Mouse (Mus musculus): Measurements from ENCODE around the gene Cep19. TPM values are rescaled to one million over a fixed set of nuclear protein-coding genes. Genes with fewer than 3 reads are reported as not detected.
A peak's percentile ranks its signal among the peaks of the same experiment; 100 is the strongest.

Gene Cep19
- polyA plus RNA-seq, 1 experiment from 2014 or later, result 30.0 TPM

DNA sequence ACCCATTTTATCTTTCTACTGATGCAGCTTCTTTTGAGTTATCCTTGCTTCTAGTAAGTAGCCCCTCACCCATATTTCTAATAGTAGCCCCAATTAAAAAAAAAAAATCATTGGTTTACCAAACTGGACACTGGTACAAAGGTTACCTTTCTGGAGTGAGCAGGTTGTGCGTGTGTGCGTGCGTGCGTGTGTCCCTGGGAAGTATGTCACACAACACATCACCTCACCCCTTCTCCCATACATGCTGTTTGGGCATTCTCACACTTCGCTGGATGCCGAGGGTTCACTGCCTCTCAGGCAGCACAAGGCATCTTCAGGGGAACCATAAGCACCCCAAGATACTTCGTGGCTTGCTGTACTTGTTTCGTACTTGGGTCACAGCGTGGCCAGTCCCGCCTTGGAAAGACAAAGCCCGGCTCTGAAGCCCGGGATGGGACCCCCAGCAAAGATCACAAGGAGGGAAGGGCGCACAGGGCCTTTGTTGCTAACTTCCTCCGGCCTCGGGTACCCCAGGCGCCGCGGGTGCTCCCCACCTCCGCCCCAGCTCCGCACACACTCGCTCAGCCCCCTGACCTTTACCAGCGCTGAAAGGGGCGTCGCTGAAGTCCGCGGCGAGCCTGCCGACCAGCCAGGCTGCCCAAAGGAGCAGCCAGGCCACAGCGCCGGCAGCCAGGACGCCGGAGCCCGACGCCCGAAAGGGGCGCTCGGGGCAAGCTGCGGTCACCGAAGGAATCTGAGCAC, 533 bp upstream of the Cep19 start:
- ATAC-seq (ENCODE audit: insufficient number of reproducible peaks, insufficient read depth, low FRiP score, low read depth), result peak; percentile 76
- peak overlapping the region; percentile 78 for H3K9ac ChIP-seq (replicated peaks; ENCODE audit: low read depth, low read length)
- WGBS, result under 1% methylated on average over 37 of the region's 39 CpGs
- peak overlapping the region; percentile 61; the same call in 1 of the 2 replicates for H3K27ac ChIP-seq (ENCODE audit: low read length)
- H3K4me2 ChIP-seq (replicated peaks; ENCODE audit: low read depth, low read length), result peak overlapping the region; percentile 80
- peak overlapping the region; percentile 83 for H3K4me3 ChIP-seq (ENCODE audit: low read depth, low read length)
- no peaks in the 10 kb centered on the region for H3K9me3 ChIP-seq (ENCODE audit: control insufficient read depth, low read depth, low read length)
- peaks cover 4% of the 10 kb centered on the region; the same call in 1 of the 2 replicates for H3K4me1 ChIP-seq (ENCODE audit: control insufficient read depth, insufficient read depth, low read length)
- H3K27me3 ChIP-seq (ENCODE audit: control insufficient read depth, insufficient read depth, low read length), result no peaks in the 10 kb centered on the region
- H3K36me3 ChIP-seq (ENCODE audit: control insufficient read depth, insufficient read depth, low read length), result peaks cover 4% of the 10 kb centered on the region; the same call in 1 of the 2 replicates

DNA sequence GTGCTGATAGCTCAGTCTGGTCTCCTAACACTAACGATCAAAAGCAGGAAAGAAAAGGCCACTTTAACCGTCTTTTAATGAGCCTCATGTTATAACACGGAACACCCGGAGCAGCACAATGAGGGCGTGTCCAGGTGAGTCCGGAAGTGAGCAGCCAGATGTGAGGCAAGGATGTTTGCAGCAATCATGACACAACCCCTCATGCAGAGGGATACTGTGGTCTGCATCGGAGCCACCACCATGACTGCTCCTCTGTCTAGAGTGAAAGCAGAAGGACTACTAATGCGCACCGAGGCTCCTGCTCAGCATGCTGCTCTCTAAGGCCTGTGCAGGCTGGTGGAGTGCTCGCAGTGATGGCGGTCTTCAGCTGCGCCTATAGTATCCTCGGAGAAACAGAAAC, 2.7 kb downstream of the Cep19 start:
- no peak for ATAC-seq (ENCODE audit: insufficient number of reproducible peaks, insufficient read depth, low FRiP score, low read depth)
- Histone ChIP-seq H3K36me3 (ENCODE audit: control insufficient read depth, insufficient read depth, low read length) (peaks cover 12% of the 10 kb centered on the region; the same call in 1 of the 2 replicates), H3K4me2 (replicated peaks; ENCODE audit: low read depth, low read length) (no peak overlapping the region), H3K27me3 (ENCODE audit: control insufficient read depth, insufficient read depth, low read length) (no peaks in the 10 kb centered on the region), H3K4me3 (ENCODE audit: low read depth, low read length) (no peak overlapping the region), H3K9me3 (ENCODE audit: control insufficient read depth, low read depth, low read length) (no peaks in the 10 kb centered on the region), H3K9ac (replicated peaks; ENCODE audit: low read depth, low read length) (no peak overlapping the region), H3K27ac (ENCODE audit: low read length) (no peak overlapping the region), H3K4me1 (ENCODE audit: control insufficient read depth, insufficient read depth, low read length) (peaks cover 4% of the 10 kb centered on the region; the same call in 1 of the 2 replicates)
- WGBS, result 92% methylated on average over 13 of the region's 13 CpGs

DNA sequence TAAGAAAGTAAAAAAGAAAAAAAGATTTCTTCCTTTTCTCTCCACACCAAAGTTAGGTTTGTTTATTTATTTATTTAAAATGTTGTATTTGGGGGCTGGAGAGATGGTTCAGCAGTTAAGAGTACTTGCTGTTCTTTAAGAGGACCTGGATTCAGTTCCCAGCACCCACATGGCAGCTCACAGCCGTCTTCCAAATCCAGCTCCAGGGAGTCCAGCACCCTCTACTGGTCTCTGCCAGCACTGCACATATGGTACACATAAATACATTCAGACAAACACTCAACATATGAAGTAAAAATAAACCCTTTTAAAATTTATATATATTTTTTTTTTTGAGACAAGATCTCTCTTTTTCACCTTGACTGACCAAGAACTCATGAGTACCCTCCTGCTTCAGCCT, 6.1 kb downstream of the Cep19 start:
- Histone ChIP-seq H3K9ac (replicated peaks; ENCODE audit: low read depth, low read length) (no peak overlapping the region), H3K4me3 (ENCODE audit: low read depth, low read length) (no peak overlapping the region), H3K27ac (ENCODE audit: low read length) (no peak overlapping the region), H3K36me3 (ENCODE audit: control insufficient read depth, insufficient read depth, low read length) (peaks cover 18% of the 10 kb centered on the region; the same call in 1 of the 2 replicates), H3K27me3 (ENCODE audit: control insufficient read depth, insufficient read depth, low read length) (no peaks in the 10 kb centered on the region), H3K4me1 (ENCODE audit: control insufficient read depth, insufficient read depth, low read length) (no peaks in the 10 kb centered on the region), H3K9me3 (ENCODE audit: control insufficient read depth, low read depth, low read length) (no peaks in the 10 kb centered on the region), H3K4me2 (replicated peaks; ENCODE audit: low read depth, low read length) (no peak overlapping the region)
- no peak for ATAC-seq (ENCODE audit: insufficient number of reproducible peaks, insufficient read depth, low FRiP score, low read depth)
- 97% methylated on average over 1 of the region's 1 CpGs for WGBS

DNA sequence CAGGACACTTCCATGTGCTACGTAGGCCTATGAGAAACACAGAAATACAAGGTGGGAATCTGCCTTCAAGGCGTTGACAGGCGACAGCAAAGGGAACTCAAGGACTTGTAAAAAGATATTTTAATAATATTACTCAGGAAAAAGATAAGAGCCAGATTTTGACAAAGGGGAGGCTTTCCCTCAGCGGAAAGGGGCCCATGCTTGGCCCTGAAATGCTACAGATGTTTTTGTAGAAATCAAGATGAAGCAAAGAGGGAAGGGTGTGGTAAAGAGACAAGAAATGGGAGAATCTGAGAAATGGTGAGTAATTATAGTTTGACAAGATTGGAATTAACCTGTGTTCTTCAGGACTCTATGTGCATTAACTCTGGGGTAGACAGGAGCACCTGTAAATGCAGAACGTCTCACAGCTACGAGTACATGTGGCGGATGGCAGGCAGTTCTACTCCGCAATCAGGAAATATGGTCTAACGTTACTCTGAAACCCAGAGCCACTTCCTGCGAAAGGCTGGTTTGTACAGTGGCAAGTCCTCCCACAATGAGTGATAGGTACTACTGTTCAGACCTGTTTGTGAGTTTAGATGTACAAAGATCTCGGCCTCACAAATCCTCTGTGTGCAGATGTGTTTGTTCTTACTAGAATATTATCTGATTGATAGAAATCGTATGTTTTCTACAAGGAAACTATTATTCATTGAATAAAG, 7.9 kb downstream of the Cep19 start:
- H3K4me1 ChIP-seq (ENCODE audit: control insufficient read depth, insufficient read depth, low read length), result no peaks in the 10 kb centered on the region
- no peaks in the 10 kb centered on the region for H3K9me3 ChIP-seq (ENCODE audit: control insufficient read depth, low read depth, low read length)
- no peak overlapping the region for H3K9ac ChIP-seq (replicated peaks; ENCODE audit: low read depth, low read length)
- no peak overlapping the region for H3K4me3 ChIP-seq (ENCODE audit: low read depth, low read length)
- ATAC-seq (ENCODE audit: insufficient number of reproducible peaks, insufficient read depth, low FRiP score, low read depth), result no peak
- no peaks in the 10 kb centered on the region for H3K27me3 ChIP-seq (ENCODE audit: control insufficient read depth, insufficient read depth, low read length)
- H3K36me3 ChIP-seq (ENCODE audit: control insufficient read depth, insufficient read depth, low read length), result peaks cover 13% of the 10 kb centered on the region; the same call in 1 of the 2 replicates
- H3K4me2 ChIP-seq (replicated peaks; ENCODE audit: low read depth, low read length), result no peak overlapping the region
- WGBS, result 89% methylated on average over 12 of the region's 12 CpGs
- no peak overlapping the region for H3K27ac ChIP-seq (ENCODE audit: low read length)

DNA sequence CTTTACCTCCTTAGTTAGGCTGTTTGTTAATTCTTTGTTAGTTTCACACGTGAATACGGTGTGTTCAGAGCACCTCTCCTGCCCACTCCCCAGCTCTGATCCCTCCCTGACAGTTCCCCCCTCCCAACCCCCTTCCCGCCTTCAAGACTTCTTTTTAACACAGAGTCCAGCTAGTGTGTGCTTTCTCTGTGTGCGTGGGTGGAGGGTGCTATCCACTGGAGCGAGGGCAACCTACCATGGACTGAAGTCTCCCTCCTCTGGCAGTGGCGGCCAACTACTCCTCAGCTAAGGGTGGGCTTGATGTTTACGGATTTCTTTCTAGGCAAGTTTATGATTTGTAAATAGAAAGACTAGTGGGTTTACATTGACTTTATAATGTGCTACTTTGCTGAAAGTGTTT, 8.6 kb downstream of the Cep19 start:
- no peak overlapping the region for H3K9ac ChIP-seq (replicated peaks; ENCODE audit: low read depth, low read length)
- H3K4me1 ChIP-seq (ENCODE audit: control insufficient read depth, insufficient read depth, low read length), result no peaks in the 10 kb centered on the region
- no peak overlapping the region for H3K4me2 ChIP-seq (replicated peaks; ENCODE audit: low read depth, low read length)
- no peaks in the 10 kb centered on the region for H3K27me3 ChIP-seq (ENCODE audit: control insufficient read depth, insufficient read depth, low read length)
- H3K4me3 ChIP-seq (ENCODE audit: low read depth, low read length), result no peak overlapping the region
- 71% methylated on average over 7 of the region's 7 CpGs for WGBS
- H3K9me3 ChIP-seq (ENCODE audit: control insufficient read depth, low read depth, low read length), result no peaks in the 10 kb centered on the region
- peaks cover 13% of the 10 kb centered on the region; the same call in 1 of the 2 replicates for H3K36me3 ChIP-seq (ENCODE audit: control insufficient read depth, insufficient read depth, low read length)
- no peak overlapping the region for H3K27ac ChIP-seq (ENCODE audit: low read length)
- no peak for ATAC-seq (ENCODE audit: insufficient number of reproducible peaks, insufficient read depth, low FRiP score, low read depth)

DNA sequence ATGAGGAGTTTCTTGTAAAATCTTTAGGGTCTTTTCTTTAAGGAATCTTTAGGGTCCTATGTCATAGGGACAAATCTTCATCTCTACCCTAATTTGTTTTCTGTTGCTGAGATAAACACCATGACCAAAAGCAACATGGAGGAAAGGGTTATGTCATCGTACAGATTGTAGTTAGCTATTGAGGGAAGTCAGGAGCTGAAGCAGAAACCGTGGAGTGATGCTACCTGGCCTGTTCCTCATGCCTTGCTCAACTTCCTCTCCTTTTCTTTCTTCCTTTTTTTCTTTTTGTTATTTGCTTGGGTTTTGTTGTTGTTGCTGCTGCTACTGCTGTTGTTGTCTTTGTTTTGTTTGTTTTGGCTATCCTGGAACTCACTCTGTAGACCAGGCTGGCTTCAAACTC, 9.0 kb downstream of the Cep19 start:
- Histone ChIP-seq H3K4me3 (ENCODE audit: low read depth, low read length) (no peak overlapping the region), H3K9me3 (ENCODE audit: control insufficient read depth, low read depth, low read length) (no peaks in the 10 kb centered on the region), H3K36me3 (ENCODE audit: control insufficient read depth, insufficient read depth, low read length) (peaks cover 13% of the 10 kb centered on the region; the same call in 1 of the 2 replicates), H3K27me3 (ENCODE audit: control insufficient read depth, insufficient read depth, low read length) (no peaks in the 10 kb centered on the region), H3K27ac (ENCODE audit: low read length) (no peak overlapping the region), H3K4me1 (ENCODE audit: control insufficient read depth, insufficient read depth, low read length) (no peaks in the 10 kb centered on the region), H3K4me2 (replicated peaks; ENCODE audit: low read depth, low read length) (no peak overlapping the region), H3K9ac (replicated peaks; ENCODE audit: low read depth, low read length) (no peak overlapping the region)
- no peak for ATAC-seq (ENCODE audit: insufficient number of reproducible peaks, insufficient read depth, low FRiP score, low read depth)
- 90% methylated on average over 2 of the region's 2 CpGs for WGBS

DNA sequence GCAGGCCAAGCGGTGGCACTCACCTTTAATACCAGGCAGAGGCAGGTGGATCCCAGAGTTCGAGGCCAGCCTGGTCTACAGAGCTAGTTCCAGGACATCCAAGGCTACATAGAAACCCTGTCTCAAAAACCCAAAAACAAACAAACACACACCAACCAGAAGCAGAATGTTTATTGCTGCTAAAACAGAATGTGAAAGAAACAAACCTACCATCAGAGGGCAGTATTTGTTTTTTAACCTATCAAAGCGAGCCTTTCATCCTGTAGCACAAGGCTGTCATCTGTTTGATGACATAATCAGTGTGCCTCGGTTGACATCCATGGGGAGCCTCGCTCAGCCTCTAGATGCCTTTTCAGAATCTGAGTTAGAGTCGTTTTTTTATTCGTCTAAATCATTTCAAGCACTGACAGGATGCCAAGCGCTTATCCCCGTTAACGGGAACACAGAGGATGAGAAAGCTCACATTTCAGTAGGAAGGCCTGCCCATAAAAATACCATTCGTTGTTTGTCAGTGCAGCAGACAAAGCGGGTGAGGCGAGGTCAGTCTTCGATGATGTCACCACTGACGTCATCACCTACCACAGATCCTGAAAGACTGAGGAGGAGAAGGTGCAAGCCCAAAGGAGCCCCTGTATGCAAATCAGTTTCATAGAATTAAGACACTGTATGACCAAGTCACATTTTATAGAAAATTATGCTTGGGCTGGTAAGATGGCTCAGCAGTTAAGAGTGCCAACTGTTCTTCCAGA, 11.5 kb downstream of the Cep19 start:
- H3K4me3 ChIP-seq (ENCODE audit: low read depth, low read length), result no peak overlapping the region
- 76% methylated on average over 15 of the region's 15 CpGs for WGBS
- ATAC-seq (ENCODE audit: insufficient number of reproducible peaks, insufficient read depth, low FRiP score, low read depth), result no peak

DNA sequence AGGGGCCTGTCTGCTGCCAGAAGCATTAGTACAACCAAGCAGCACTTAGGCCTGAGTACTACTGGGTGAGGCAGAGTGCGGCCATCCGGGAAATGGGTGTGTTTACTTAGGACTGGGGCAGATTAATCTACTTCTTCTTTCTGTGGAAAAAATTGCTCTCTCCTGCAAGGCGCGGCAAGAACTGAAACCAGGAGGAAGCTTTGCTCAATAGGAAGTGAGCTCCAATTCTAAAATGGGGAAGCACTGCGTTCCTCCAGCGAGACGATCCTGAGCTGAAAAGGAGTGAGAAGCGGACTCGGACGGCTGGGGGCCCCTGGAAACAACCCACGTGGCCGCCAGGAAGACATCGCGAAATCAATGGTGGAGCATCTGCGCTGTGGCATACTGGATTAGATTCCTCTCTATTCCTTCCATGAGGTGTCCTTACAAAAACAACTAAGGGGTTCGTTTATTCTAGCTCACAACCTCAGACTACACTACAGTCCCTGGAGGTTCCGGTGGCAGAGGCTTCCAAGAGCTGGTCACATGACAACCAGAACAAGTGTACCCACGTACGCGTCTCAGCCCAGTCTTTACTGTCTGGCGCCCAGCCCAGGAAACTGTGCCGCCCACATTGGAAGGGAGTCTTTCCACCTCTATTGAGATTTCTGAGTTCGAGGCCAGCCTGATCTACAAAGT, 14.1 kb downstream of the Cep19 start:
- Histone ChIP-seq H3K9ac (replicated peaks; ENCODE audit: low read depth, low read length) (no peak overlapping the region), H3K4me1 (ENCODE audit: control insufficient read depth, insufficient read depth, low read length) (no peaks in the 10 kb centered on the region), H3K27ac (ENCODE audit: low read length) (no peak overlapping the region), H3K4me3 (ENCODE audit: low read depth, low read length) (no peak overlapping the region), H3K36me3 (ENCODE audit: control insufficient read depth, insufficient read depth, low read length) (no peaks in the 10 kb centered on the region), H3K9me3 (ENCODE audit: control insufficient read depth, low read depth, low read length) (no peaks in the 10 kb centered on the region), H3K4me2 (replicated peaks; ENCODE audit: low read depth, low read length) (no peak overlapping the region), H3K27me3 (ENCODE audit: control insufficient read depth, insufficient read depth, low read length) (no peaks in the 10 kb centered on the region)
- 63% methylated on average over 23 of the region's 23 CpGs for WGBS
- no peak for ATAC-seq (ENCODE audit: insufficient number of reproducible peaks, insufficient read depth, low FRiP score, low read depth)

More for the DNA sequence above, 11.5 kb downstream of the Cep19 start:
- peaks cover 13% of the 10 kb centered on the region; the same call in 1 of the 2 replicates for H3K36me3 ChIP-seq (ENCODE audit: control insufficient read depth, insufficient read depth, low read length)
- no peaks in the 10 kb centered on the region for H3K9me3 ChIP-seq (ENCODE audit: control insufficient read depth, low read depth, low read length)
- no peaks in the 10 kb centered on the region for H3K4me1 ChIP-seq (ENCODE audit: control insufficient read depth, insufficient read depth, low read length)
- no peak overlapping the region for H3K27ac ChIP-seq (ENCODE audit: low read length)
- no peak overlapping the region for H3K9ac ChIP-seq (replicated peaks; ENCODE audit: low read depth, low read length)
- no peaks in the 10 kb centered on the region for H3K27me3 ChIP-seq (ENCODE audit: control insufficient read depth, insufficient read depth, low read length)
- H3K4me2 ChIP-seq (replicated peaks; ENCODE audit: low read depth, low read length), result no peak overlapping the region

Measured in stomach, embryonic 14.5 days (tissue).